Mouse (Mus musculus) right cerebral cortex, postnatal 36 days (tissue): Measurements from ENCODE around the gene Matk.
"Not testable (repeated sequence)": the region's sequence is repeated elsewhere in the genome, so short reads cannot be mapped to it uniquely, and the experiment has no call there.

ENCODE experiments used
- DNase-seq, 2 experiments: peaks; one replicate each; pipeline ENCODE4 v3.0.0; 2022; ENCODE audit warnings: low spot score in 2 of 2, mixed read lengths in 1 of 2

Gene Matk

DNA sequence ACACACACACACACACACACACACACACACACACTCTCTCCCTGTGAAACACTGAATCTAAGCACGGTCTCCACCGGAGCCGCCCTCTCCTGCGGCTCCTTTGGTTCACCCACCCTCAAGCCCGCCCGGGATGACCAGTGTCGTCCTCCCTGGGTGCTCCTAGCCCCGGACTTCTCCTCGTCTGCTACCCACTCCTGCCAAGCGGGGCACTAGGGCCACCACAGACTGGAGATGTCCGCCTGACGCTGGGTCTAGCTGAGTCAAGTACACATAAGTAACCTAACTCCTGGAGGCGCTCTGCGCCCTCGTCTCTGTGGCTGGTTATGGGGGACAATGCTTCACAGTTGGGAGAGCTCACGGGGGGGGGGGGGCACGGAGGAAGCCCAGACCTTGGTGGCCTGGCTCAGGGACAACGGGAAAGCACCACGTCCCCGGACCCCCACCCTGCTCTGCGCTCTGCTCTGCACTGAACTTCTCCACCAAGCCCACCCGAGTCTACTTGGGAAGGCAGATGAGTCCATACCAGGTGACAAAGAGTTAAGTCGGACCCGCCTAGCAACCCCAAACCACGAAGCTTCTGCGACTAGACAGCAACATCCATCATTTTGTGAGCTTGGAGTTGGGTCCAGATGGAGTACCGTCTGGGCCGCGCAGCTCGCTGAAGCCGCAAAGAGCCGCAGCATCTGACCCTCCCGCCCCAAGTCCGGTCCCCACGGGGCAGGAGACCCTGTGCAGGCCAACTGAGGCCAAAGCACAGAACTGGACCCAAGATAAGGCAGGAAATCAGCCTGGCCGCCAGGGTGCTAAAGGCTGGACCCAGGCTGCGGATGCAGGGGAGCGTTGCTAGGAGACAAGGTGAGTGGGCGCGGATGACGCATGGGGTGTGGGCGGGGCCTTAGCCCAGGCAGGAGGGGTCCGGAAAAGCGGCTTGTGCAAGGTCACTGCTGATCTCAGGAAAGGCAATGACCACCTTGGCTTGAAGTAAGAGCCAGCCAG is at the start of gene Matk:
Matk (plus strand) TSS at position 512 of the 996 bp plus-strand sequence.
- peak; percentile 90 to 93 for DNase-seq

DNA sequence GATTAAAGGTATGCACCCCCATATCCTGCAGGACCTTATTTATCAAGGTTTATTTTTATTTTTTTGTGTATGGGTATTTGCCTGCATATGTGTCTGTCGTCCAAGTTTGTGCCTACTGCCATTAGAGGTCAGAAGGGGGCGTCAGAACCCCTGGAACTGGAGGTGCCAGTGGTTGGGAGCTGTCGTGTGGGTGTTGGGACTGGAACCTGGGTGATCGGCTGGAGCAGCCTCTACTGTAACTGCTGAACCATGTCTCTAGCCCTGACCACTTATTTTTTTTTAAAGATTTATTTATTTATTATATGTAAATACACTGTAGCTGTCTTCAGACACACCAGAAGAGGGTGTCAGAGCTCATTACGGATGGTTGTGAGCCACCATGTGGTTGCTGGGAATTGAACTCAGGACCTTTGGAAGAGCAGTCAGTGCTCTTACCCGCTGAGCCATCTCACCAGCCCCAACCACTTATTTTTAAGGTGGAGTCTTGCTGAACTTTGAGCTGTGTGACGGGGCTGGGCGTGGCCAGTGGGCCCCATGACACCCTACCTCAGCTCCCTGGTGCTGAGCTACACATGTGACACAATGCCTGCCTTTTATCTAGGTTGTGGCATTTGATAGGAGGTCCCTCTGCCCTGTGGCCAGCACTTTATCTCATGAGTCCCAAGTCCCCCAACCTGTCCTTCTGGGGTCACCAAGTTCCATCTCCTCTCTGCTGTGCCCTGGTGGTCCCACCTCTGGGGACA is 49.6 kb upstream of the Matk start:
- DNase-seq = no peak

DNA sequence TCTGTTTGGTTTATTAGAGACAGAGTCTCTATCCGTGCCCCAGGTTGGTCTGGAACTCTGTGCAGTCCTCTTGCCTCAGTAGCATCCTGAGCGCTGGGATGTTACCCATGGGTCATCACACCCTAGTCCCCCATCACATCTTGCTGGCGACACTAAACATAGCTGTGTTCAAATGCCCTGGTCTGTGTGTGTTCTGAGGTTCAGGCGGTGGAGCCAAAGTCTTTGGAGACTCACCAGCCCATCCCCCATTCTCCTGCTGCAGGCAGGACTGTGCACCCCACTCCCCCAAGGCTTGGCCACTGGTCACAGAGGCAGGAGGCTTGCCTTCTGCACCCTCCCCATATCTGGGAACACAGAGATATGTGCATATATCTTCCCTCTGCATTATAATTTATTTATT is 48.6 kb upstream of the Matk start:
- no peak for DNase-seq

DNA sequence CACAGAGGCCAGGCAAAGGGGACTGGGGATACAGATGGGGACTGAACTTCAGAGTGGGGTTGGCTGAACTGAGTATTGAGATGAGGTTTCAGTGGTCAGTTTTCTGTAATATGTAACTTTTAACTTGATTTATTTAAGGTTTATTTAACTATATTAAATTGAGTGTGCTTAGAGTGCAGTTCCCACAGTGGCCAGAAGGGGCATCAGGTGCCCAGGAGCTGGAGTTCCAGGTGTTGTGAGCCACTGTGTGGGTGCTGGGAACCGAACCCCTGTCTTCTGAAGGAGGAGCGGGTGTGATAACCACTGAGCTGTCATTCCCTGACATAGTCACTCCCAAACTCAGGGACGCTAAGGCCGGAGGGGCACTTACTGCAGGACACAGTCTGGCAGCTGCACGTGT is 42.6 kb upstream of the Matk start:
- DNase-seq = no peak

DNA sequence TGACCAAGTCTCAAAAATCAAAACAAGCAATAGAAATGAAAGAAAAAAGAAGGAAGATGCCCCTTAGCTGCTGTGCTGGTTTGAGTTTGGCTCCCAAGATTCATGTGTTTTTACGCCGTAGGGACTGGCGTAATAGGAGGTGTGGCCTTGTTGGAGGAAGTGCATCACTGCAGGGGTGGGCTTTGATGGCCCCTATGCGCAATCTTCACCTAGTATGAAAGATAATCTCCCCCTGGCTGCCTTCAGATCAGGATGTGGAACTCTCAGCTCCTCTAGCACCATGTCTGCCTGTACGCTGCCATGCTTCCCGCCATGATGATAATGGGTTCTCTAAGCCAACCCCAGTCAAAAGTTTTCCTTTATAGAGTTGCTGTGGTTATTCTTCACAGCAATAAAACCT is 36.5 kb upstream of the Matk start:
- no peak for DNase-seq

DNA sequence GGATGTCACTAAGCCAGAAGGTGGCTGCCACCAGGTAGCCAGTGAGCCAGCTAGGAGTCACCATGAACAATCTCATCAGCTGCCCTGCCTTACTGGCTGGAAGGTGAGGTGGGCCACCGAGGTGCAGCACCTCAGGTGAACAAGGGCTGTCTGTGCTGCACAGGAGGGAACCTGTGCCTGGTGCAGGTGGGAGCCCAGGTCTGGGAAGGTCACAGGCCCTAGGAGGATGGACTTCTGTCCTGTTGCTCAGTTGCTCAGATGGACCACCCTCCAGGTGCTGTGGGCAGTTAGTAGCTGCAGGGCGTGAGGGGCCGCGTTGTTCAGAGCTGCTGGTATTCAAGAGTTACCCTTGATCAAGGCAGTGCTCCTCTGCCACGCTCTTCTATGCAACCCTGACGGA is 35.9 kb upstream of the Matk start:
- DNase-seq = no peak

DNA sequence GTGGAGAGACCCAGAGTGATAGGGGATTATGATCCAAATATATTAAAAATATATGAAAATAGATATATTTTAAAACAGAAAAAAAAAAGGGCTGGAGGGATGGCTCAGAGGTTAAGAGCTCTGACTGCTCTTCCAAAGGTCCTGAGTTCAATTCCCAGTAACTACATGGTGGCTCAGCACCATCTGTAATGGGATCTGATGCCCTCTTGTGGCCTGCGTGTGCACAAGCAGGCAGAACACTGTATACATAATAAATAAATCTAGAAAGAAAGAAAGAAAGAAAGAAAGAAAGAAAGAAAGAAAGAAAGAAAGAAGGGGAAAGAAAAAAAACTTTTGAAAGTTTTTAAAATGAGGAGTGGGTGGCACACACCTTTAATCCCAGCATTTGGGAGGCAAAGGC is 35.5 kb upstream of the Matk start:
- DNase-seq = not testable (repeated sequence)

DNA sequence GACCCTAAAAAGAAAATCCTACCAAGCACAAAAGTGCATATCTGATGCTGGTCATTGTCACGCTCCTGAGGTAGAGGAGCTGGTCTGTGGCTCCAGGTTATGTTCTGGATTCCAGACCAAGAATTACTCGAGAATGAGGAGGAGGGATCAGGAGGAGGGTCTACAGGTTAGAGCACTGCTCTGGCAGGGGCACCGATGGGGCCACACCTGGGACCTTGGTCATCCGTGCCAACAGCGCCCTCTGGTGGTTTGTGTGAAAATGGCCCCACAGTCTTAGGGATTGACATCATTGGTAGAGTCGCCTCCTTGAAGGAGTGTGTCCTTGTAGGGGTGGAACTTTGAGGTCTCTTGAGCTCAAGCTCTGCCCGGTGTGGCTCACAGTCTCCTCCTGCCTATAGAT is 34.8 kb upstream of the Matk start:
- DNase-seq = no peak

DNA sequence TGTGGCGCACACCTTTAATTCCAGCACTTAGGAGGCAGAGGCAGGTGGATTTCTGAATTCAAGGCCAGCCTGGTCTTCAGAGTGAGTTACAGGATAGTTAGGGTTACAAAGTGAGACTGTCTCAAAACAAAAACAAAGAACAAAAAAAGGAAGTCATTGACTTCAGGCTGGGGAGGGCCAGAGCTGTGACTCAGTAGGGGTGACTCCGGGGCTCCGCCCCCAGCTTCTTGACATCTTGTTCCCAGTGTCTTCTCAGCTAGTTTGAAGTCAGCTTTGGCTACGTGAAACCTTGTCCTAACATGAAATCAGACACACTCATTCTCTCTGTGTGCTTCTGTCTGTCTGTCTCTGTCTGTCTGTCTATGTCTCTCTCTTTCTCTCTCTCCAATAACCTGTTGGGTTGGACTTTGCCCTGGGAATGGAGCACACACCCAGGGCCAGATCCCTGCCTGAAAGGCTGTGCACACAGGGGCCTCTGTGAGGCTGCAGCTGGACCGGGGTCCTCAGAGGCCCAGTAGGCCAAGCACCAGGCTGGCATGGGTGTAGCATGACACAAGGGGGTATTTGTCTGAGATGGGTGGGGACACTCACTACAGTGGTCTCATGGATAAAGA is 31.2 kb upstream of the Matk start:
- DNase-seq = no peak

DNA sequence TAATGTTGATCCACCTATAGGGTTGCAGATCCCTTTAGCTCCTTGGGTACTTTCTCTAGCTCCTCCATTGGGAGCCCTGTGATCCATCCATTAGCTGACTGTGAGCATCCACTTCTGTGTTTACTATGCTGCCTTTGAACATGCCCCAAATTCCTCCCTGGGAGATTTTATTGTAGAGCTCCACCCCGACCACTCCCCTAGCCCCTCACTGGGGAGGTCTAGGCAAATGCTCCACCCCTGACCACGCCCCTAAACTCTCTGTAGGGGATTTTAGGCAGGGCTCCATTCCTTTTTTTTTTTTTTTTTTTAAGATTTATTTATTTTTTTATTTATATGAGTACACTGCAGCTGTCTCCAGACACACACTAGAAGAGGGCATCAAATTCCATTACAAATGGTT is 29.0 kb upstream of the Matk start:
- not testable (repeated sequence) for DNase-seq

DNA sequence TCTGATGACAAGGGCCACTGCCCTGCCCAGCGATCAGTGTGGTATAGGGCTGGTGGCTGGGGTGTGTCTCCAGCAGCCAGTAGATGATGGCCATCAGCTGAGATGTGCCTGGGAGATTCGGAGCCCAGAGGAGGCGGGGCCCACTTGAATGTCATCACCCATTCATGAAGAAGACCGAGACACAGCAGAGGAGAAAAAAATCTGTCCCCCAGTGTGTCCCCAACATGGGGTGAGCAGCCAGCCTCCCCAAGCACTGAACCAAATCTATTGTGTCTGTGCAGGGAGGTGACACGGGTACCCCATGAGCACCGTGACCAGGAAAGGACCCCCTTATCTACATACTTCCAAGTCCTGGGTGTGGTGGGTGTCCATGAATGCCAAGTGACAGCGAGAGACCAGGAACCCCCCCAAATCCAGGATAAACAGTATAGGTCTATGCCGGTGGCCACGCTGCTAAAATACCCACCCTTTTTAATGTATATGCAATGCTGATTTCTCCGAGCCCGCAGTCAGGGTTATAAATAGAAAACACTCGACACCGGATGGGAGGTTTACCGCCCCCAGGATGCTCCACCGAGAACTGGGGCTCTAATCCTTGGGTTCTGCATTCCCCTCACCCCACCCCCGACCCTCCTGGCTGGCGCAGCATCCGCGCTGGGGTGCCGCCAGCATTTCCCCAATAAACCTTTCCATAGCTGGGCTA is 22.8 kb upstream of the Matk start:
- no peak for DNase-seq

DNA sequence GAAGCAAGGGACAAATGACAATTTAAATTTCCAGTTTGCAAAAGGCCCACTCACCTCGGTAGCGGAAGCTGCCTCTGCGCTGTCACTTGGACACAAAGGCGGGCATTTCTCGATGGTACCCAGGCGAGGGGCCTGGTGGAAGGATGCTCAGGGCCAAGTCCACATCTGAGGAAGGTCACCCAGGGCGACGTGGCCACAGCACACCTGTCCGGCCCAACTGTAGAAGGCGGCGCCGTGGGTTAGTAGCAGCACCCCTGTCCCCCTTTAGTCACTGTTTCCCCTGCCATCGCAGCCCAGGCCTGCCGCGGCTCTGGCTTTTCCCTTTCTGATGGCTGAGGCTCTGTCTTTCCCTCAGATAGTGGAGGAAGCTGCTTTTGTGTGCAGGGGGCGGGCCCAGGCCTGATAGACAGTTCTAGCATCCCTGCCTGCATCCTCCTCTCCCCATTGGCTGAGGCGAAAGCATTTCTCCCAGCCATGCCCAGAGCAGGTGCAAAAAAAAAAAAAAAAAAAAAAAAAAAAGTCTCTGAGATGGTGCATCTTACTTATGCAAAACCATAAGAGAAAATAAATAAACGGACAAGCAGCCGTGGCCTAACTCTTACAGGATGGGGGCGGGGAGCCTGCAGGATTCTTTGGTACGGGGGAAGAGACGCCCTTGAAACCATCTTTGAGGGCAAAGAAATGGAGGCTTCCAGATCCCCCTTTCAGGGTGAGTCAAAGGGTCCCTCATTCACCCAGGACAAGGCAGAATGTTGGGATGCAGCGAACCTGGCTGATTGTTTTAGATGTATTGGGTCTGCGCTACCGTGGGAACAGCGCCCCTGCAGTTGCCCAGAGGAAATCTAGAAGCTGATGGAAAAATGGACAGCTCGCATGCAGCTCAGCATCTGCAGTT is 22.1 kb upstream of the Matk start, which contains the start of gene Atcay:
Atcay (minus strand) TSS at position 396 of the 895 bp plus-strand sequence.
- DNase-seq = peak; percentile 83 to 89

DNA sequence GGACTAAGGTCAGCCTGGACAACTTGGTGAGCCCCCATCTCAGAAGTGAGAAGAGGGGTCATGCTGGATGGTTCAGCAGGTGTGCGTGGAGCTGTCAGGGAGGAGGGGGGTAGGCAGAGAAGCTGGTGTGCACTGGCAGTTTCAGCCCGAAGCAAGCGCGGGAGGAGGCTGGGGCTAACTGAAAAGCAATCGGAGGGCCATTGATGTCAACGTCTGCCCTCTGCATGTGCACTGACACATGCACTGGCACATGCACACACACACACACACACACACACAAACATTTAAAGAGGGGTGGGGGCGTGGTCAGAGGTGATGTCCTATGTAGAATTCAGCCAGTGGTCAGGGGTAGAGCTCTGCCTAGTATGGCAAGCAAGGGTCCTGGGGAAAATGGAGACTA is 21.3 kb upstream of the Matk start:
- no peak for DNase-seq

DNA sequence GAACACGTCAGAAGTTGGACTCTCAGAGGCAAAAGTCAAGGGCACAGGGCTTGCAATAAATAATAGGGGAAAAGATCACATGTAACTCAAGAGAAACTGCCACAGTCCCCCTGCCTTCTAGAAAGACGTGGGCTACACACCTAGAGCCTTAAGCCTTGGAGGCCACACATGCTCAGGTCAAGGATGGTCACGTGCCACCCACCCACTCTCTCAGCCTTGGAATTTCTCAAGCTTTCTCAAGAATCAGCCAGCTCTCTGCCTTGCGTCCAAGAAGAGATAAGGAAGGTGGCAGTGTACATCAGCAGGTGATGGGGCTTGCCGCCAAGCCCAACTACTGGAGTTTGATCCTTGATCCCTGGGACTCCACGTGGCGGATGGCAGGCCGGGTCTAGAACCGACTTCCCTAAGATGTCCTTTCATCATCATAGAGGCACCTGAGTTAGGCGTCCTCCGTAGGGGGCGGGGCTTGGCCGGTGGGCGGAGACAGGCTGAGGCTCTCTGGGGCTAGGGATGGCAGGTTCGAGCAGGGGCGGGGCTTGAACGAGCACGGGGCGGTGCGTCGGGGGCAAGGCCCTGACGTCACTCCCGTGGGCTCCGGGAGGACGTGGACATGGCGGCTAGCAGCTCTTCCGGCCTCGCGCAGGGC is 20.0 kb upstream of the Matk start, which contains the start of gene Zfr2:
Zfr2 (plus strand) TSS at position 576 of the 646 bp plus-strand sequence.
- DNase-seq = peak; percentile 91 to 95

DNA sequence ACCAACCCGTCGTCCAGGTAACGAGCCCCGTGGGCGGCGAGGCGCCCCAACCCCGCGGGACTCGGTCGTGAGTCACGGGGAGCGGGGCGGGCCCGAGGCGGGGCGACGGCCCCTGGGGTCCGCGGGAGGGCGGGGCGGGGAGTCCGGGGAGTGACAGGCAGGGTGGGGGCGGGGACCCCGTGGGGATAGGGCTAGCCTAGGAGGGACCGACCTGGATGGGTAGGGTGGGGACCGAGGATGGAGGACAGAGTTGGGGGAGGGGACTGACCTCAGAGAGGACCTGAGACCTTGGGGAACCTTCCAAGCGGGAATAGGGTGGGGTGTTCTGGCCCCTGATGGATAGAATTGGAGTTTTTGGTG is 19.5 kb upstream of the Matk start:
- no peak for DNase-seq

DNA sequence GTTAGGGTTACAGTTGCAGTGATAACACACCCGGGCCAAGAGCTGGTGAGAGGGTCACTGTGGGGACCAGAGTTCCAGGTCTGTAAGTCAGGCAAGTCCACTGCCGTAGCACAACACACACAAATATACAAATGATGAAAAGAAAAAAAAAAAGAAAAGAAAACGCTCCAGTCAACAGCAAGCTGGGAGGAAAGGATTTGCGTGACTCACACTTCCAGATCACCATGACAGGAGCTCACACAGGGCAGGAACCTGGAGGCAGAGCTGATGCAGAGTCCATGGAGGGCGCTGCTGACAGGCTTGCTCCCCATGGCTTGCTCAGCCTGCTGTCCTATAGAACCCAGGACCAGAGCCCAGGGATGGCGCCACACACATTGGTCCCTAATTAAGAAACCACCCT is 18.5 kb upstream of the Matk start:
- DNase-seq = no peak

DNA sequence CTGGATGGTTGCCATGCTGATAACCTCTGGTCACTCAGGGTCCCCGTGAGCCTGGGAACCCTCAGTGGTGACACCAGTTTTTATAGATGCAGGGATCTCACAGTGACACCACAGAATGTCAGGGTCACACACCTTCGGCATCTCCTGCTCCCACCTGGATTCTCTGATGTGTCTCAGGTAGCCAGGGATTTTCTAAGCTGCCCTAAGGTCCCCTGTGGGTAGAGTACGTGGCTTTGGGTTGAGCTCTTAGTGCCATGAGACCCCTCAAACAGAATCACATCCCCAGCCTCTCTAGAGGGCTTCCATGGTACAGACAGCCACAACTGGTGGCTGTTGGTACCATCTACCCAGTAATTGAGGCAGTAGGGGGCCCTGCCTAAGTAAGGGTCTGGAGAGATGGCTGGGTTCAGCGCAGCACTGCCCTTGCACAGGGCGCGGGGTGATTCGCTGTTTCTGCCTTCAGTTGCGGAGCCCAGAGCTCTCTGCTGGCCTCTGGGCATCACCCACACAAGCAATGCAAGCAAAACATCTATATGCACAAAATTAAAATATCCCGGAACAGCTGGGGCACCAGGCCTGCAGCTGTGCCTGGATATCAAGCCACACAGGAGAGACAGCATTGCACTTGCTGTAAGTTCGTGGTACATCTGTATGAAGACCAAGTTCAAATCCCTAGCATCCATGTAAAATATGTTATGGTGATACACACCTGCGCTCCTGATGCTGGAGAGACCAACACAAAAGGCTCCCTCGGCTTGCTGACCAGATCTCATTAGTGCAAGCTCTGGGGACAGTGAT is 16.1 kb upstream of the Matk start:
- no peak for DNase-seq

DNA sequence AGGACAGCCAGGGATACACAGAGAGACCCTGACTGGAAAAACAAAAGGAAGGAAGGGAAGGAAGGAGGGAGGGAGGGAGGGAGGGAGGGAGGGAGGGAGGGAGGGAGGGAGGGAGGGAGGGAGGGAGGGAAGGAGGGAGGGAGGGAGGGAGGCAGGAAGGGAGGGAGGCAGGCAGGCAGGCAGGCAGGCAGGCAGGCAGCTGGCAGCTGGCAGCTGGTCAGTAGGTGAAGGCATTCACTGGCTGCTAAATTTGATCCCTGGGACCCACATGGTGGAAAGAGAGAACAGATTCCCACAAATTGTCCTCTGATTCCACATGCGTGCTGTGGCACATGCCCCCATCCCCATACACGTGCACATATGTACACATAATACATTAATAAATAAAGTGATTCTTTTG is 14.1 kb upstream of the Matk start:
- DNase-seq = no peak

DNA sequence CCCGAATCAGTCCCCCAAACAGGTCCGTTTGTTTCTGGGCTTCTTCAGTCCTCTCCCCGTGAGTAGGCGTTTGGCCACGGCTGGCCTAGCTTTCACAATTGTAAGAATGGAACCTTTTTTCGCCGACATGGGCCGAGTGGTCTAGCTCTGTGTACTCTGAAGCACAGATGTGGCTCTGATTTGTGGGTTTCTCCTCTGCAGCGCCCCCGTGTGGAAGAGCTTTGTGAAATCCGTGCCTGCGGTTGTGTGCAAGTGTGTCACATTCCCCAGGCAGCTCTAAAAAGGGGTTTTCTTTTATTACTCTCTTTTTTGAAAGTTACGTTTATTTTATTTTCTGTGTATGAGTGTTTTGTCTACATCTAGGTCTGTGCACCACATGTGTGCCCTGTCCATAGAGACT is 11.9 kb upstream of the Matk start:
- DNase-seq = no peak
